In genomic region chr5:151367317-151367716, GRCm38 (mm10) we compare ENCODE assay signal across 8 mouse cellular contexts.
A peak's percentile ranks its signal among the peaks of the same experiment; 100 is the strongest.
DNase-seq lines count a peak whose midpoint lies in the region; ATAC-seq and TF ChIP-seq lines count a peak whose summit lies in the region.

No protein-coding gene starts in this region.

- H3K9me3 ChIP-seq in kidney, postnatal 0 days (replicated peaks; ENCODE audit: low read length), result no peaks in the 10 kb centered on the region
- H3K9me3 ChIP-seq in embryonic facial prominence, embryonic 13.5 days, result no peaks in the 10 kb centered on the region
- no peaks in the 10 kb centered on the region for H3K9me3 ChIP-seq in limb, embryonic 11.5 days (ENCODE audit: control insufficient read depth, low read length)
- H3K9me3 ChIP-seq in neural tube, embryonic 14.5 days (ENCODE audit: control insufficient read depth, low read length), result no peaks in the 10 kb centered on the region

- H3K9ac ChIP-seq in kidney, postnatal 0 days (ENCODE audit: low read depth, low read length), result no peak overlapping the region
- peak overlapping the region; percentile 85 for H3K9ac ChIP-seq in embryonic facial prominence, embryonic 13.5 days
- no peak overlapping the region for H3K9ac ChIP-seq in limb, embryonic 11.5 days (ENCODE audit: low read length)
- peak overlapping the region; percentile 52; the same call in 1 of the 2 replicates for H3K9ac ChIP-seq in neural tube, embryonic 14.5 days (replicated peaks; ENCODE audit: low read depth, low read length)

- 70% methylated on average over 1 of the region's 1 CpGs for WGBS in kidney, postnatal 0 days
- WGBS in embryonic facial prominence, embryonic 13.5 days, result 79% methylated on average over 1 of the region's 1 CpGs
- 100% methylated on average over 1 of the region's 1 CpGs for WGBS in limb, embryonic 11.5 days
- WGBS in neural tube, embryonic 14.5 days, result 88% methylated on average over 1 of the region's 1 CpGs

- no peak overlapping the region for H3K27ac ChIP-seq in kidney, postnatal 0 days
- H3K27ac ChIP-seq in embryonic facial prominence, embryonic 13.5 days, result peak overlapping the region; percentile 99
- H3K27ac ChIP-seq in limb, embryonic 11.5 days (replicated peaks; ENCODE audit: low read depth, low read length), result no peak overlapping the region
- peak overlapping the region; percentile 1; the same call in 1 of the 2 replicates for H3K27ac ChIP-seq in neural tube, embryonic 14.5 days (ENCODE audit: low read depth, low read length)

- H3K4me2 ChIP-seq in kidney, postnatal 0 days (ENCODE audit: low read length), result peak overlapping the region; percentile 65
- peak overlapping the region; percentile 64 for H3K4me2 ChIP-seq in embryonic facial prominence, embryonic 13.5 days
- peak overlapping the region; percentile 62; the same call in 1 of the 2 replicates for H3K4me2 ChIP-seq in limb, embryonic 11.5 days (ENCODE audit: low read depth, severe bottlenecking)
- peak overlapping the region; percentile 58 for H3K4me2 ChIP-seq in neural tube, embryonic 14.5 days (ENCODE audit: low read depth, low read length)

- DNase-seq in kidney, postnatal 0 days (ENCODE audit: low spot score), result no peak
- DNase-seq in kidney, adult 8-10 months, result no peak
- DNase-seq in limb, embryonic 11.5 days (ENCODE audit: low spot score), result no peak
- DNase-seq in spleen, postnatal 10 days (ENCODE audit: low spot score in 2 of 2), result no peak
- no peak for DNase-seq in adrenal gland, postnatal 14 days
- no peak for DNase-seq in gastrocnemius, postnatal 25 days

- no peak overlapping the region for H3K4me3 ChIP-seq in kidney, postnatal 0 days (replicated peaks; ENCODE audit: low read depth, low read length)
- peak overlapping the region; percentile 57 for H3K4me3 ChIP-seq in embryonic facial prominence, embryonic 13.5 days
- H3K4me3 ChIP-seq in limb, embryonic 11.5 days (ENCODE audit: low read depth, low read length), result no peak overlapping the region
- peak overlapping the region; percentile 40 for H3K4me3 ChIP-seq in neural tube, embryonic 14.5 days (ENCODE audit: low read depth, low read length)

- ATAC-seq in kidney, postnatal 0 days (replicated peaks; ENCODE audit: low FRiP score, low read depth), result no peak
- no peak for ATAC-seq in embryonic facial prominence, embryonic 13.5 days (ENCODE audit: insufficient number of reproducible peaks, insufficient read depth, low FRiP score, low TSS enrichment, low read depth)
- ATAC-seq in limb, embryonic 11.5 days (ENCODE audit: insufficient number of reproducible peaks, low FRiP score, low TSS enrichment, low read depth), result no peak
- no peak for ATAC-seq in neural tube, embryonic 14.5 days (ENCODE audit: low read depth)

- H3K27me3 ChIP-seq in kidney, postnatal 0 days (ENCODE audit: insufficient read depth, low read length), result no peaks in the 10 kb centered on the region
- H3K27me3 ChIP-seq in embryonic facial prominence, embryonic 13.5 days, result no peaks in the 10 kb centered on the region
- H3K27me3 ChIP-seq in limb, embryonic 11.5 days (ENCODE audit: control insufficient read depth, insufficient read depth, low read length), result no peaks in the 10 kb centered on the region
- no peaks in the 10 kb centered on the region for H3K27me3 ChIP-seq in neural tube, embryonic 14.5 days (ENCODE audit: control insufficient read depth, insufficient read depth, low read length)

- H3K36me3 ChIP-seq in kidney, postnatal 0 days (ENCODE audit: insufficient read depth, low read length), result no peaks in the 10 kb centered on the region
- H3K36me3 ChIP-seq in embryonic facial prominence, embryonic 13.5 days, result no peaks in the 10 kb centered on the region
- H3K36me3 ChIP-seq in limb, embryonic 11.5 days (ENCODE audit: control insufficient read depth, insufficient read depth, low read length), result no peaks in the 10 kb centered on the region
- no peaks in the 10 kb centered on the region for H3K36me3 ChIP-seq in neural tube, embryonic 14.5 days (ENCODE audit: control insufficient read depth, insufficient read depth, low read length)

- no peaks in the 10 kb centered on the region for H3K4me1 ChIP-seq in kidney, postnatal 0 days (replicated peaks; ENCODE audit: insufficient read depth, low read length)
- H3K4me1 ChIP-seq in embryonic facial prominence, embryonic 13.5 days, result peaks cover 9% of the 10 kb centered on the region; the same call in 1 of the 2 replicates
- H3K4me1 ChIP-seq in limb, embryonic 11.5 days (ENCODE audit: control insufficient read depth, insufficient read depth, low read length), result no peaks in the 10 kb centered on the region
- H3K4me1 ChIP-seq in neural tube, embryonic 14.5 days (ENCODE audit: control insufficient read depth, insufficient read depth, low read length), result peaks cover 12% of the 10 kb centered on the region; the same call in 1 of the 2 replicates

- no peak for TF ChIP-seq CTCF in kidney, postnatal 0 days (IDR thresholded peaks at IDR 0.05; ENCODE audit: low read depth)

Comparison
In these comparisons a context has a peak if more than half of its experiments do, and no peak if none do; other contexts are left out.
1. H3K27ac ChIP-seq: peak in embryonic facial prominence, embryonic 13.5 days (single experiment) and neural tube, embryonic 14.5 days (single experiment); none in kidney, postnatal 0 days (single experiment) and limb, embryonic 11.5 days (single experiment).
2. H3K4me3 ChIP-seq: peak in embryonic facial prominence, embryonic 13.5 days (single experiment) and neural tube, embryonic 14.5 days (single experiment); none in kidney, postnatal 0 days (single experiment) and limb, embryonic 11.5 days (single experiment).
3. H3K9ac ChIP-seq: peak in embryonic facial prominence, embryonic 13.5 days (single experiment) and neural tube, embryonic 14.5 days (single experiment); none in kidney, postnatal 0 days (single experiment) and limb, embryonic 11.5 days (single experiment).
4. Peak in every context shown above with its lines, with median percentiles within 50 percentile points of each other: H3K4me2 ChIP-seq.